Comparison of ENCODE assay signal across 23 mouse cellular contexts in genomic region chr11:99436625-99437024, GRCm38 (mm10). TPM values are rescaled to one million over a fixed set of nuclear protein-coding genes. Genes with fewer than 3 reads are reported as not detected.
DNase-seq lines count a peak whose midpoint lies in the region; ATAC-seq and TF ChIP-seq lines count a peak whose summit lies in the region.
"Had no signal": no experiment of that assay in that cellular context is flagged by ENCODE, and none has a peak within 500 bp of the region (broad histone marks: within the 10 kb centered on the region; RNA-seq: fewer than 3 reads in every experiment).

No protein-coding gene starts in this region.

- no peak for TF ChIP-seq EP300 in liver, embryonic 14.5 days (IDR thresholded peaks at IDR 0.05; ENCODE audit: low read depth)

- peak overlapping the region; percentile 32 for H3K4me2 ChIP-seq in intestine, embryonic 15.5 days (replicated peaks)
- peak overlapping the region; percentile 31 for H3K4me2 ChIP-seq in intestine, postnatal 0 days (replicated peaks; ENCODE audit: low read depth)
- H3K4me2 ChIP-seq in liver, embryonic 14.5 days (ENCODE audit: low read depth) = peak overlapping the region; percentile 34
- H3K4me2 ChIP-seq: forebrain, embryonic 15.5 days; heart, embryonic 11.5 days; heart, embryonic 15.5 days; hindbrain, embryonic 15.5 days had no signal

- DNase-seq in liver, embryonic 14.5 days (ENCODE audit: low read depth in 3 of 3, low spot score in 3 of 3) = no peak
- no peak for DNase-seq in thymus, postnatal 4 days
- no peak for DNase-seq in gastrocnemius, adult 2 months
- DNase-seq in heart, postnatal 25 days (ENCODE audit: low spot score) = no peak
- DNase-seq: adrenal gland, adult 2 months; adrenal gland, postnatal 25 days; cerebellum, adult 18-20 months; cerebellum, adult 9-11 months; cerebellum, postnatal 36 days; gastrocnemius, postnatal 14 days; heart, adult 2 months; heart, postnatal 36 days had no signal

- H3K9me3 ChIP-seq in intestine, embryonic 15.5 days = no peaks in the 10 kb centered on the region
- no peaks in the 10 kb centered on the region for H3K9me3 ChIP-seq in intestine, postnatal 0 days (ENCODE audit: control insufficient read depth)
- no peaks in the 10 kb centered on the region for H3K9me3 ChIP-seq in liver, embryonic 14.5 days (ENCODE audit: control insufficient read depth, low read length)
- H3K9me3 ChIP-seq: forebrain, embryonic 15.5 days; heart, embryonic 15.5 days; hindbrain, embryonic 15.5 days had no signal

- no peaks in the 10 kb centered on the region for H3K27me3 ChIP-seq in intestine, embryonic 15.5 days (replicated peaks)
- H3K27me3 ChIP-seq in intestine, postnatal 0 days (replicated peaks; ENCODE audit: control insufficient read depth, insufficient read depth, low read length) = no peaks in the 10 kb centered on the region
- no peaks in the 10 kb centered on the region for H3K27me3 ChIP-seq in liver, embryonic 14.5 days (ENCODE audit: control insufficient read depth, insufficient read depth, low read length)
- H3K27me3 ChIP-seq in small intestine, adult 2 months (ENCODE audit: control insufficient read depth, insufficient read depth, low read length) = no peaks in the 10 kb centered on the region
- H3K27me3 ChIP-seq: forebrain, embryonic 15.5 days; heart, embryonic 15.5 days; hindbrain, embryonic 15.5 days had no signal

- TF ChIP-seq POLR2A in small intestine, adult 2 months (IDR thresholded peaks at IDR 0.05; ENCODE audit: low read depth, low read length) = 0 out of 2 replicates have a peak, but pooled peaks have one; percentile 13

- peaks cover 9% of the 10 kb centered on the region; the same call in 1 of the 2 replicates for H3K4me1 ChIP-seq in intestine, embryonic 15.5 days (replicated peaks)
- H3K4me1 ChIP-seq in intestine, postnatal 0 days (replicated peaks; ENCODE audit: control insufficient read depth, insufficient read depth, low read length) = peaks cover 6% of the 10 kb centered on the region; the same call in 1 of the 2 replicates
- no peaks in the 10 kb centered on the region for H3K4me1 ChIP-seq in liver, embryonic 14.5 days (replicated peaks; ENCODE audit: control insufficient read depth in 2 of 2, insufficient read depth in 2 of 2, low read length in 1 of 2)
- H3K4me1 ChIP-seq in small intestine, adult 2 months (ENCODE audit: control insufficient read depth, insufficient read depth, insufficient read length, low read length) = peaks cover 8% of the 10 kb centered on the region
- H3K4me1 ChIP-seq: forebrain, embryonic 15.5 days; hindbrain, embryonic 15.5 days had no signal

- H3K9ac ChIP-seq in intestine, embryonic 15.5 days = no peak overlapping the region
- H3K9ac ChIP-seq in intestine, postnatal 0 days (ENCODE audit: low read depth, low read length) = no peak overlapping the region
- no peak overlapping the region for H3K9ac ChIP-seq in liver, embryonic 14.5 days (replicated peaks)
- H3K9ac ChIP-seq: forebrain, embryonic 15.5 days; heart, embryonic 15.5 days; hindbrain, embryonic 15.5 days had no signal

- WGBS in intestine, embryonic 15.5 days = 66% methylated on average over 4 of the region's 4 CpGs
- WGBS in intestine, postnatal 0 days = 32% methylated on average over 4 of the region's 4 CpGs
- 48% methylated on average over 4 of the region's 4 CpGs for WGBS in liver, embryonic 14.5 days (ENCODE audit: insufficient replicate concordance)
- WGBS in small intestine, adult 2 months = 18% methylated on average over 4 of the region's 4 CpGs

- ATAC-seq in intestine, embryonic 15.5 days = peak; percentile 76
- peak; percentile 27 for ATAC-seq in intestine, postnatal 0 days
- no peak for ATAC-seq in liver, embryonic 14.5 days (ENCODE audit: insufficient read depth)
- ATAC-seq: forebrain, embryonic 15.5 days had no signal

- H3K4me3 ChIP-seq in intestine, embryonic 15.5 days (replicated peaks) = no peak overlapping the region
- peak overlapping the region; percentile 20; the same call in 1 of the 2 replicates for H3K4me3 ChIP-seq in intestine, postnatal 0 days (ENCODE audit: low read depth, low read length)
- H3K4me3 ChIP-seq in liver, embryonic 14.5 days (ENCODE audit: insufficient read depth in 1 of 2, low read depth in 2 of 2, low read length in 2 of 2) = peak overlapping the region in 1 of 2 experiments; percentile 15; a peak in 2 of 4 replicates
- H3K4me3 ChIP-seq in small intestine, adult 2 months (ENCODE audit: low read depth, low read length) = peak overlapping the region; percentile 67
- H3K4me3 ChIP-seq in gastrocnemius, adult 2 months = no peak overlapping the region
- H3K4me3 ChIP-seq: forebrain, embryonic 15.5 days; heart, adult 2 months; heart, embryonic 15.5 days; hindbrain, embryonic 15.5 days had no signal

- H3K27ac ChIP-seq in intestine, embryonic 15.5 days = peak overlapping the region; percentile 38; the same call in 1 of the 2 replicates
- H3K27ac ChIP-seq in intestine, postnatal 0 days (ENCODE audit: low read depth, low read length) = 0 out of 2 replicates have a peak overlapping the region, but pooled peaks have one; percentile 17
- no peak overlapping the region for H3K27ac ChIP-seq in liver, embryonic 14.5 days
- peak overlapping the region; percentile 94 for H3K27ac ChIP-seq in small intestine, adult 2 months (ENCODE audit: insufficient read depth, low read depth, low read length)
- no peak overlapping the region for H3K27ac ChIP-seq in gastrocnemius, adult 2 months
- H3K27ac ChIP-seq: forebrain, embryonic 15.5 days; heart, adult 2 months; heart, embryonic 15.5 days; hindbrain, embryonic 15.5 days had no signal

- intact Hi-C loops in gastrocnemius, adult 2 months (cut with DNase I) = no loop called here
- intact Hi-C loops in heart, postnatal 25 days (cut with DNase I) = no loop called here

- TF ChIP-seq CTCF in intestine, postnatal 0 days (IDR thresholded peaks at IDR 0.05; ENCODE audit: low read depth) = no peak
- no peak for TF ChIP-seq CTCF in liver, embryonic 14.5 days (IDR thresholded peaks at IDR 0.05; ENCODE audit: low read depth)
- TF ChIP-seq CTCF in small intestine, adult 2 months (IDR thresholded peaks at IDR 0.05; ENCODE audit: extremely low read depth, insufficient read length, insufficient replicate concordance, low read depth, low read length) = no peak
- TF ChIP-seq CTCF in gastrocnemius, adult 2 months (IDR thresholded peaks at IDR 0.05) = no peak

- no peaks in the 10 kb centered on the region for H3K36me3 ChIP-seq in intestine, embryonic 15.5 days
- H3K36me3 ChIP-seq in intestine, postnatal 0 days (ENCODE audit: control insufficient read depth, insufficient read depth) = no peaks in the 10 kb centered on the region
- H3K36me3 ChIP-seq in liver, embryonic 14.5 days (replicated peaks; ENCODE audit: control insufficient read depth, insufficient read depth, low read depth) = no peaks in the 10 kb centered on the region
- peaks cover 48% of the 10 kb centered on the region for H3K36me3 ChIP-seq in small intestine, adult 2 months (ENCODE audit: control insufficient read depth, insufficient read depth, low read length)
- H3K36me3 ChIP-seq: forebrain, embryonic 15.5 days; heart, embryonic 15.5 days; hindbrain, embryonic 15.5 days had no signal

RNA-seq across cellular contexts. Expression of gene Krt20, which starts 1.3 kb away (rescaled TPM):
- polyA plus RNA-seq in intestine, embryonic 15.5 days (2015; fragmentation: Nextera tagmentation; extraction: Ambion mirVana) = 64.3 and 72.9 TPM in 2 replicates
- polyA plus RNA-seq in intestine, postnatal 0 days (2015; fragmentation: Nextera tagmentation; extraction: Ambion mirVana) = 166 and 189 TPM in 2 replicates
- 8.5 and 15.2 TPM in 2 replicates for polyA plus RNA-seq in liver, embryonic 14.5 days (2012; rRNA removed)
- polyA plus RNA-seq in liver, embryonic 14.5 days (2014; fragmentation: Nextera tagmentation; extraction: Ambion mirVana) = 20.0 and 21.6 TPM in 2 replicates
- 292 and 951 TPM in 2 replicates for polyA plus RNA-seq in small intestine, adult 2 months (2012; rRNA removed)
- not detected for total RNA-seq in gastrocnemius, adult 2 months (2021)
- total RNA-seq in heart, postnatal 25 days (2021) = not detected
- total RNA-seq: heart, adult 2 months; heart, postnatal 36 days had no signal
- polyA plus RNA-seq: adrenal gland, adult 2 months; forebrain, embryonic 15.5 days had no signal

RNA-seq across cellular contexts. Expression of gene Krt12, which starts 14.6 kb away (rescaled TPM):
- polyA plus RNA-seq in intestine, embryonic 15.5 days (2015; fragmentation: Nextera tagmentation; extraction: Ambion mirVana) = not detected in 2 replicates
- polyA plus RNA-seq in intestine, postnatal 0 days (2015; fragmentation: Nextera tagmentation; extraction: Ambion mirVana) = 0.07 and 0.10 TPM in 2 replicates
- polyA plus RNA-seq in liver, embryonic 14.5 days (2012; rRNA removed) = not detected in 2 replicates
- not detected in 2 replicates for polyA plus RNA-seq in liver, embryonic 14.5 days (2014; fragmentation: Nextera tagmentation; extraction: Ambion mirVana)
- 0.48 and 9.5 TPM in 2 replicates for polyA plus RNA-seq in small intestine, adult 2 months (2012; rRNA removed)
- not detected for total RNA-seq in gastrocnemius, adult 2 months (2021)
- total RNA-seq in heart, postnatal 25 days (2021) = not detected
- total RNA-seq: adrenal gland, adult 2 months; adrenal gland, postnatal 25 days; gastrocnemius, postnatal 14 days; heart, adult 2 months; heart, postnatal 36 days had no signal
- polyA plus RNA-seq: adrenal gland, adult 2 months; embryonic facial prominence, embryonic 14.5 days; gonadal fat pad, adult 2 months; heart, adult 2 months; heart, embryonic 11.5 days; heart, embryonic 15.5 days; hindbrain, embryonic 11.5 days; hindbrain, embryonic 15.5 days had no signal

RNA-seq across cellular contexts. Expression of gene Krt10, which starts 47.5 kb away (rescaled TPM):
- 18.3 and 21.2 TPM in 2 replicates for polyA plus RNA-seq in intestine, embryonic 15.5 days (2015; fragmentation: Nextera tagmentation; extraction: Ambion mirVana)
- polyA plus RNA-seq in intestine, postnatal 0 days (2015; fragmentation: Nextera tagmentation; extraction: Ambion mirVana) = 13.6 and 14.5 TPM in 2 replicates
- 1.3 and 1.6 TPM in 2 replicates for polyA plus RNA-seq in liver, embryonic 14.5 days (2012; rRNA removed)
- polyA plus RNA-seq in liver, embryonic 14.5 days (2014; fragmentation: Nextera tagmentation; extraction: Ambion mirVana) = 3.2 and 5.1 TPM in 2 replicates
- polyA plus RNA-seq in small intestine, adult 2 months (2012; rRNA removed) = 0.15 and 0.18 TPM in 2 replicates
- 1 to 10 TPM; 3.7 TPM for total RNA-seq in gastrocnemius, adult 2 months (2021)
- 1 to 10 TPM; 5.3 to 5.5 TPM for total RNA-seq in heart, postnatal 25 days (2021)

RNA-seq across cellular contexts. Expression of gene Krt23, which starts 56.3 kb away (rescaled TPM):
- polyA plus RNA-seq in intestine, embryonic 15.5 days (2015; fragmentation: Nextera tagmentation; extraction: Ambion mirVana) = 12.2 and 13.1 TPM in 2 replicates
- polyA plus RNA-seq in intestine, postnatal 0 days (2015; fragmentation: Nextera tagmentation; extraction: Ambion mirVana) = 8.0 and 9.9 TPM in 2 replicates
- 0.24 and 0.32 TPM in 2 replicates for polyA plus RNA-seq in liver, embryonic 14.5 days (2012; rRNA removed)
- polyA plus RNA-seq in liver, embryonic 14.5 days (2014; fragmentation: Nextera tagmentation; extraction: Ambion mirVana) = 0.24 and 1.00 TPM in 2 replicates
- 4.4 and 7.4 TPM in 2 replicates for polyA plus RNA-seq in small intestine, adult 2 months (2012; rRNA removed)
- total RNA-seq in gastrocnemius, adult 2 months (2021) = not detected
- total RNA-seq in heart, postnatal 25 days (2021) = not detected
- total RNA-seq: adrenal gland, adult 2 months; adrenal gland, postnatal 25 days; gastrocnemius, postnatal 14 days; heart, adult 2 months; heart, postnatal 36 days had no signal
- polyA plus RNA-seq: adrenal gland, adult 2 months; forebrain, embryonic 11.5 days; hindbrain, embryonic 11.5 days had no signal

Comparison
In these comparisons a context has a peak if more than half of its experiments do, and no peak if none do; other contexts are left out.
1. H3K4me3 ChIP-seq: peak in intestine, postnatal 0 days (single experiment) and small intestine, adult 2 months (single experiment); none in intestine, embryonic 15.5 days (single experiment) and gastrocnemius, adult 2 months (single experiment).
2. H3K27ac ChIP-seq: peak in intestine, embryonic 15.5 days (single experiment), intestine, postnatal 0 days (single experiment) and small intestine, adult 2 months (single experiment); none in liver, embryonic 14.5 days (single experiment) and gastrocnemius, adult 2 months (single experiment).
3. Peak in every context shown above with its lines, with median percentiles within 50 percentile points of each other: H3K4me2 ChIP-seq.